Mouse (Mus musculus) cerebellum, adult 9-11 months (tissue): ENCODE data around the gene Acly.
A peak's percentile ranks its signal among the peaks of the same experiment; 100 is the strongest.
"Not testable (repeated sequence)": the region's sequence is repeated elsewhere in the genome, so short reads cannot be mapped to it uniquely, and the experiment has no call there.

Experiments used
- DNase-seq: peaks from one replicate; pipeline ENCODE4 v3.0.0; 2022

Acly gene

GRCm38 (mm10) chr11:100544832-100545745, 17.3 kb upstream of the Acly start, which contains the start of gene Ttc25:
Gene Ttc25, plus strand, starts transcription at chr11:100545607.
- DNase-seq = no peak

- no peak for DNase-seq
Observed at GRCm38 (mm10) chr11:100541577-100541976, 13.8 kb upstream of the Acly start.

GRCm38 (mm10) chr11:100540966-100541365, 13.2 kb upstream of the Acly start:
- no peak for DNase-seq

GRCm38 (mm10) chr11:100536466-100536865, 8.7 kb upstream of the Acly start:
- DNase-seq = no peak

GRCm38 (mm10) chr11:100535996-100536395, 8.2 kb upstream of the Acly start:
- DNase-seq = no peak

GRCm38 (mm10) chr11:100534821-100535220, 7.0 kb upstream of the Acly start:
- DNase-seq = not testable (repeated sequence)

- not testable (repeated sequence) for DNase-seq
Observed at GRCm38 (mm10) chr11:100534411-100534810, 6.6 kb upstream of the Acly start.

- no peak for DNase-seq
Observed at GRCm38 (mm10) chr11:100533871-100534270, 6.1 kb upstream of the Acly start.

GRCm38 (mm10) chr11:100528375-100529165, 770 bp upstream of the Acly start:
- DNase-seq = no peak

GRCm38 (mm10) chr11:100527066-100527457, 738 bp downstream of the Acly start:
- peak; percentile 79 for DNase-seq

GRCm38 (mm10) chr11:100526052-100526816, 1.6 kb downstream of the Acly start:
- no peak for DNase-seq

- DNase-seq = no peak
Observed at GRCm38 (mm10) chr11:100524987-100525630, 2.7 kb downstream of the Acly start.

GRCm38 (mm10) chr11:100524358-100524757, 3.4 kb downstream of the Acly start:
- DNase-seq = no peak

GRCm38 (mm10) chr11:100520838-100521237, 7.0 kb downstream of the Acly start:
- no peak for DNase-seq

- DNase-seq = no peak
Observed at GRCm38 (mm10) chr11:100519188-100519587, 8.6 kb downstream of the Acly start.

- DNase-seq = peak; percentile 94
Observed at GRCm38 (mm10) chr11:100518188-100518591, 9.6 kb downstream of the Acly start.

- DNase-seq = no peak
Observed at GRCm38 (mm10) chr11:100516291-100516690, 11.5 kb downstream of the Acly start.

GRCm38 (mm10) chr11:100515789-100516188, 12.0 kb downstream of the Acly start:
- DNase-seq = no peak

GRCm38 (mm10) chr11:100515061-100515460, 12.7 kb downstream of the Acly start:
- DNase-seq = no peak

GRCm38 (mm10) chr11:100513716-100514115, 14.1 kb downstream of the Acly start:
- DNase-seq = no peak

GRCm38 (mm10) chr11:100512384-100512783, 15.4 kb downstream of the Acly start:
- DNase-seq = no peak

GRCm38 (mm10) chr11:100510556-100510955, 17.2 kb downstream of the Acly start:
- DNase-seq = no peak
